ENCODE assay signal across 8 mouse cellular contexts in the genomic region with DNA sequence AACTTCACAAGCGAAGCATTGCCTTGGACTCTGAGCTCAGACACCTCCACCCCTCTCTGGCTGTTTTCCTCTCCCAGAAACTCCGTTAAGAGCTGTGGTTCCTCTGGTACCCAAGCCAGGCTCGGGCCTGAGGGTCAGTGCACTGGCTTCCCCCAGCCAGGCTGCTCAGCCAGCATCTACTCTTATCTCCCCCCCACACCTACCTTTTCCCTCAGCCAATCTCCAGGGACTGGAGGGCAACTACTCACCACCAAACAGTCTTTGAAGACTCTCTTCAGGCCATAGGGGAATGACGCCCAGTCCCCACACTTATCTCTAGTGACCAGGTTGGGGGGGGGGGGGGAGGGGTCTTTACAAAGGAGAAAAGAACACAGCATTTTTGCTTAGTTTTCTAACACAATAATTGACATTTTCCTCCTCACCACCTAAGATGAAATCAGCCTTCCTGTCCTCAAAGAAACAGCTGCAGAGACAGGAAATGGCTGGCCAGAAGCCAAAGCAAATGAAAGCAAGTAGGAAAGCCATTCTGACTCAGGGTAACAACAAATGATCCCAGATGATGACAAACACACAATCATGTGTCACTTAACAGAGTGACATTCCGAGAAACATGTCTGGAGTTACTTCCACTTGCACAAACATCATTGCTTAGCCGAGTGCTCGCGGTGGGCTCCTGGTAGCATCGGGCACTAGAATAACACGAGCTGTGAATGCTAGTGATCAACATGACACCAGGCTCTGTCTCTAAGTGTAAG.
DNase-seq lines count a peak whose midpoint lies in the region; ATAC-seq and TF ChIP-seq lines count a peak whose summit lies in the region.

No protein-coding gene starts in this region.

- TF ChIP-seq POLR2A in myocyte (IDR thresholded peaks at IDR 0.05; ENCODE audit: insufficient read length, low read depth) = no peak

- DNase-seq in gastrocnemius, adult 18-20 months (ENCODE audit: low spot score) = peak; percentile 15
- DNase-seq in gastrocnemius, adult 8-10 months (ENCODE audit: low spot score in 2 of 2) = no peak
- DNase-seq in adrenal gland, postnatal 10 days = peak; percentile 46
- DNase-seq in heart, embryonic 10.5 days (ENCODE audit: low spot score) = peak; percentile 77
- peak; percentile 80 for DNase-seq in kidney, postnatal 10 days

- H3K9ac ChIP-seq in midbrain, embryonic 16.5 days (ENCODE audit: low read depth, low read length) = no peak overlapping the region
- H3K9ac ChIP-seq in hindbrain, embryonic 16.5 days (ENCODE audit: low read depth, low read length) = no peak overlapping the region

- H3K79me2 ChIP-seq in myocyte (ENCODE audit: control insufficient read depth, insufficient read depth) = no peaks in the 10 kb centered on the region

- peaks cover 8% of the 10 kb centered on the region; the same call in 1 of the 2 replicates for H3K4me1 ChIP-seq in heart, embryonic 10.5 days
- H3K4me1 ChIP-seq in midbrain, embryonic 16.5 days (ENCODE audit: control insufficient read depth, insufficient read depth, low read length) = no peaks in the 10 kb centered on the region
- H3K4me1 ChIP-seq in hindbrain, embryonic 16.5 days (ENCODE audit: control insufficient read depth, insufficient read depth, low read depth, low read length) = no peaks in the 10 kb centered on the region

- H3K27me3 ChIP-seq in heart, embryonic 10.5 days (ENCODE audit: insufficient read depth, poor library complexity, severe bottlenecking) = no peaks in the 10 kb centered on the region
- no peaks in the 10 kb centered on the region for H3K27me3 ChIP-seq in myocyte (ENCODE audit: control insufficient read depth, insufficient read depth, insufficient read length)
- no peaks in the 10 kb centered on the region for H3K27me3 ChIP-seq in midbrain, embryonic 16.5 days (ENCODE audit: control insufficient read depth, insufficient read depth, low read depth, low read length)
- H3K27me3 ChIP-seq in hindbrain, embryonic 16.5 days (replicated peaks; ENCODE audit: control insufficient read depth, insufficient read depth, low read length) = no peaks in the 10 kb centered on the region

- peak overlapping the region; percentile 67 for H3K27ac ChIP-seq in heart, embryonic 10.5 days
- H3K27ac ChIP-seq in midbrain, embryonic 16.5 days (ENCODE audit: low read length) = no peak overlapping the region
- H3K27ac ChIP-seq in hindbrain, embryonic 16.5 days (ENCODE audit: low read depth, low read length) = no peak overlapping the region

- no peaks in the 10 kb centered on the region for H3K36me3 ChIP-seq in heart, embryonic 10.5 days
- H3K36me3 ChIP-seq in myocyte (ENCODE audit: control insufficient read depth, insufficient read depth) = no peaks in the 10 kb centered on the region
- H3K36me3 ChIP-seq in midbrain, embryonic 16.5 days (ENCODE audit: control insufficient read depth, insufficient read depth, low read length) = no peaks in the 10 kb centered on the region
- H3K36me3 ChIP-seq in hindbrain, embryonic 16.5 days (ENCODE audit: control insufficient read depth, insufficient read depth, low read length) = no peaks in the 10 kb centered on the region

- H3K4me2 ChIP-seq in myocyte (ENCODE audit: low read depth) = peak overlapping the region; percentile 53
- H3K4me2 ChIP-seq in midbrain, embryonic 16.5 days (ENCODE audit: low read length) = no peak overlapping the region
- H3K4me2 ChIP-seq in hindbrain, embryonic 16.5 days (ENCODE audit: low read length) = no peak overlapping the region

- H3K4me3 ChIP-seq in heart, embryonic 10.5 days = no peak overlapping the region
- no peak overlapping the region for H3K4me3 ChIP-seq in myocyte
- no peak overlapping the region for H3K4me3 ChIP-seq in midbrain, embryonic 16.5 days (ENCODE audit: low read depth, low read length)
- no peak overlapping the region for H3K4me3 ChIP-seq in hindbrain, embryonic 16.5 days (ENCODE audit: low read length)

- H3K9me3 ChIP-seq in heart, embryonic 10.5 days = no peaks in the 10 kb centered on the region
- H3K9me3 ChIP-seq in midbrain, embryonic 16.5 days (replicated peaks; ENCODE audit: control insufficient read depth, low read length, poor library complexity, severe bottlenecking) = no peaks in the 10 kb centered on the region
- H3K9me3 ChIP-seq in hindbrain, embryonic 16.5 days (ENCODE audit: control insufficient read depth, low read length) = no peaks in the 10 kb centered on the region

- no peak overlapping the region for H3ac ChIP-seq in myocyte (ENCODE audit: control insufficient read depth, insufficient read length)

- ATAC-seq in midbrain, embryonic 16.5 days = no peak
- ATAC-seq in hindbrain, embryonic 16.5 days = no peak

- WGBS in heart, embryonic 10.5 days = 52% methylated on average over 10 of the region's 10 CpGs
- WGBS in midbrain, embryonic 16.5 days = 84% methylated on average over 10 of the region's 10 CpGs
- whole genome bisulfite sequencing in hindbrain, embryonic 16.5 days = 77% methylated on average over 10 of the region's 10 CpGs

TF ChIP-seq in myocyte, 11 proteins besides CTCF, POLR2A, EP300 and RAD21:
- TF ChIP-seq MYOG (IDR thresholded peaks at IDR 0.05; ENCODE audit: control insufficient read depth in 1 of 3, insufficient read depth in 1 of 3, insufficient read length in 2 of 3, low read depth in 2 of 3) (peak in 1 of 3 experiments; percentile 18), MYOD1 (IDR thresholded peaks at IDR 0.05; ENCODE audit: control insufficient read depth in 1 of 3, insufficient read length in 2 of 3, low read depth in 2 of 3) (peak in 1 of 3 experiments; percentile 28), TCF3 (IDR thresholded peaks at IDR 0.05; ENCODE audit: insufficient read length, low read depth) (no peak), POLR2AphosphoS2 (IDR thresholded peaks at IDR 0.05; ENCODE audit: insufficient read length, low read depth) (no peak), USF1 (IDR thresholded peaks at IDR 0.05; ENCODE audit: low read depth) (peak; percentile 1)

Comparison
In these comparisons a context has a peak if more than half of its experiments do, and no peak if none do; other contexts are left out.
1. DNase-seq: peak in gastrocnemius, adult 18-20 months (single experiment), adrenal gland, postnatal 10 days (single experiment), heart, embryonic 10.5 days (single experiment) and kidney, postnatal 10 days (single experiment); none in gastrocnemius, adult 8-10 months (0 of 2).